Mouse (Mus musculus): ENCODE data around the gene Fdx1.
A peak's percentile ranks its signal among the peaks of the same experiment; 100 is the strongest.

Gene Fdx1

GRCm38 (mm10) chr9:51964110-51964509, 754 bp upstream of the Fdx1 start:
- peak; percentile 87 to 92 for DNase-seq (ENCODE audit: inconsistent age in 2 of 2, low spot score in 1 of 2)

GRCm38 (mm10) chr9:51961190-51961909, 2.0 kb downstream of the Fdx1 start:
- no peak for DNase-seq (ENCODE audit: inconsistent age in 2 of 2, low spot score in 1 of 2)

GRCm38 (mm10) chr9:51960331-51960730, 3.0 kb downstream of the Fdx1 start:
- peak in 1 of 2 experiments; percentile 75 for DNase-seq (ENCODE audit: inconsistent age in 2 of 2, low spot score in 1 of 2)

GRCm38 (mm10) chr9:51958981-51959380, 4.4 kb downstream of the Fdx1 start:
- peak in 1 of 2 experiments; percentile 59 for DNase-seq (ENCODE audit: inconsistent age in 2 of 2, low spot score in 1 of 2)

GRCm38 (mm10) chr9:51957025-51957424, 6.3 kb downstream of the Fdx1 start:
- DNase-seq (ENCODE audit: inconsistent age in 2 of 2, low spot score in 1 of 2) = no peak

GRCm38 (mm10) chr9:51956484-51956883, 6.9 kb downstream of the Fdx1 start:
- no peak for DNase-seq (ENCODE audit: inconsistent age in 2 of 2, low spot score in 1 of 2)

GRCm38 (mm10) chr9:51951337-51951736, 12.0 kb downstream of the Fdx1 start:
- peak in 1 of 2 experiments; percentile 67 for DNase-seq (ENCODE audit: inconsistent age in 2 of 2, low spot score in 1 of 2)

- DNase-seq (ENCODE audit: inconsistent age in 2 of 2, low spot score in 1 of 2) = peak in 1 of 2 experiments; percentile 61
Observed at GRCm38 (mm10) chr9:51950667-51951066, 12.7 kb downstream of the Fdx1 start.

- DNase-seq (ENCODE audit: inconsistent age in 2 of 2, low spot score in 1 of 2) = peak in 1 of 2 experiments; percentile 52
Observed at GRCm38 (mm10) chr9:51950225-51950624, 13.1 kb downstream of the Fdx1 start.

- DNase-seq (ENCODE audit: inconsistent age in 2 of 2, low spot score in 1 of 2) = peak in 1 of 2 experiments; percentile 61
Observed at GRCm38 (mm10) chr9:51943934-51944333, 19.4 kb downstream of the Fdx1 start.

- no peak for DNase-seq (ENCODE audit: inconsistent age in 2 of 2, low spot score in 1 of 2)
Observed at GRCm38 (mm10) chr9:51934641-51935040, 28.7 kb downstream of the Fdx1 start.

GRCm38 (mm10) chr9:51931997-51932396, 31.4 kb downstream of the Fdx1 start:
- no peak for DNase-seq (ENCODE audit: inconsistent age in 2 of 2, low spot score in 1 of 2)

GRCm38 (mm10) chr9:51931054-51931690, 32.2 kb downstream of the Fdx1 start:
- peak; percentile 70 to 89 for DNase-seq (ENCODE audit: inconsistent age in 2 of 2, low spot score in 1 of 2)

- DNase-seq (ENCODE audit: inconsistent age in 2 of 2, low spot score in 1 of 2) = no peak
Observed at GRCm38 (mm10) chr9:51929972-51930371, 33.4 kb downstream of the Fdx1 start.

- peak in 1 of 2 experiments; percentile 68 for DNase-seq (ENCODE audit: inconsistent age in 2 of 2, low spot score in 1 of 2)
Observed at GRCm38 (mm10) chr9:51928659-51929058, 34.7 kb downstream of the Fdx1 start.

GRCm38 (mm10) chr9:51928116-51928515, 35.2 kb downstream of the Fdx1 start:
- no peak for DNase-seq (ENCODE audit: inconsistent age in 2 of 2, low spot score in 1 of 2)

GRCm38 (mm10) chr9:51927680-51928079, 35.7 kb downstream of the Fdx1 start:
- DNase-seq (ENCODE audit: inconsistent age in 2 of 2, low spot score in 1 of 2) = no peak

- no peak for DNase-seq (ENCODE audit: inconsistent age in 2 of 2, low spot score in 1 of 2)
Observed at GRCm38 (mm10) chr9:51926629-51927028, 36.7 kb downstream of the Fdx1 start.

GRCm38 (mm10) chr9:51924551-51925081, 38.7 kb downstream of the Fdx1 start:
- DNase-seq (ENCODE audit: inconsistent age in 2 of 2, low spot score in 1 of 2) = no peak

- DNase-seq (ENCODE audit: inconsistent age in 2 of 2, low spot score in 1 of 2) = no peak
Observed at GRCm38 (mm10) chr9:51922756-51923155, 40.6 kb downstream of the Fdx1 start.

GRCm38 (mm10) chr9:51915580-51915979, 47.8 kb downstream of the Fdx1 start:
- DNase-seq (ENCODE audit: inconsistent age in 2 of 2, low spot score in 1 of 2) = peak in 1 of 2 experiments; percentile 63

GRCm38 (mm10) chr9:51914481-51915120, 48.8 kb downstream of the Fdx1 start:
- peak; percentile 62 to 79 for DNase-seq (ENCODE audit: inconsistent age in 2 of 2, low spot score in 1 of 2)
